9 mouse cellular contexts compared by ENCODE assay signal in the genomic region with DNA sequence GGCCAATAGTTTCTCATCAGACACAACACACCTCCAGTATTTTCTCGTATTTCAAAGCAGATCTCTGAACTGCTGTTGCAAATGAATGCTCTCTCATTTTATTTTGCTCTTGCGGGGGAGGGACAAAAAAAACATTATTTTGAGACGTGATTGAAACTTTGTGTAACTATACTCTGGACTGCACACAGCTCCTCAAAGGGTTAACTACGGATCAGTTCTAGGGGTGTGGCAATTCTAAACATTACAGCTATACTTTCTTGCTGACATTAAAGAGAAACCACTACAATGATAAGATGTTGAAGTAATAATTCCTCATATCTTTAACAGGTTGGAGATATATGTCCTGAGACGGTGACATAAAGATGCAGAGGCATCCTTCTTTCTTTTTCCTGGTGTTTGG.
DNase-seq lines count a peak whose midpoint lies in the region; ATAC-seq and TF ChIP-seq lines count a peak whose summit lies in the region.
"Had no signal": no experiment of that assay in that cellular context is flagged by ENCODE, and none has a peak within 500 bp of the region (broad histone marks: within the 10 kb centered on the region; RNA-seq: fewer than 3 reads in every experiment).

No protein-coding gene starts in this region.

- TF ChIP-seq CTCF in lung, embryonic 14.5 days (IDR thresholded peaks at IDR 0.05; ENCODE audit: low read depth), result no peak

- H3K9me3 ChIP-seq in forebrain, embryonic 13.5 days (replicated peaks), result no peaks in the 10 kb centered on the region
- H3K9me3 ChIP-seq in forebrain, embryonic 10.5 days, result no peaks in the 10 kb centered on the region
- H3K9me3 ChIP-seq in lung, embryonic 14.5 days (ENCODE audit: low read depth, low read length), result no peaks in the 10 kb centered on the region
- H3K9me3 ChIP-seq in neural tube, embryonic 15.5 days (replicated peaks), result no peaks in the 10 kb centered on the region
- H3K9me3 ChIP-seq: limb, embryonic 15.5 days had no signal

- no peak overlapping the region for H3K9ac ChIP-seq in forebrain, embryonic 13.5 days
- no peak overlapping the region for H3K9ac ChIP-seq in lung, embryonic 14.5 days
- no peak overlapping the region for H3K9ac ChIP-seq in neural tube, embryonic 15.5 days (replicated peaks)

- peak; percentile 12; the same call in 1 of the 2 replicates for ATAC-seq in forebrain, embryonic 13.5 days
- no peak for ATAC-seq in lung, embryonic 14.5 days (ENCODE audit: insufficient read depth)
- peak; percentile 13 for ATAC-seq in inflammation-experienced regulatory T-cells, adult 6 months
- peak; percentile 7; the same call in 1 of the 2 replicates for ATAC-seq in neural tube, embryonic 15.5 days (ENCODE audit: low FRiP score)

- no peak overlapping the region for H3K4me3 ChIP-seq in forebrain, embryonic 13.5 days
- H3K4me3 ChIP-seq in forebrain, embryonic 10.5 days, result no peak overlapping the region
- no peak overlapping the region for H3K4me3 ChIP-seq in lung, embryonic 14.5 days (ENCODE audit: low read depth, low read length)
- H3K4me3 ChIP-seq in neural tube, embryonic 15.5 days (replicated peaks), result 0 out of 2 replicates have a peak overlapping the region, but pooled peaks have one; percentile 54

- no peaks in the 10 kb centered on the region for H3K27me3 ChIP-seq in forebrain, embryonic 13.5 days
- H3K27me3 ChIP-seq in forebrain, embryonic 10.5 days (ENCODE audit: poor library complexity, severe bottlenecking), result no peaks in the 10 kb centered on the region
- no peaks in the 10 kb centered on the region for H3K27me3 ChIP-seq in lung, embryonic 14.5 days (ENCODE audit: insufficient read depth, low read length)
- no peaks in the 10 kb centered on the region for H3K27me3 ChIP-seq in neural tube, embryonic 15.5 days (replicated peaks)
- H3K27me3 ChIP-seq: limb, embryonic 15.5 days had no signal

- DNase-seq in forebrain, embryonic 10.5 days (ENCODE audit: extremely low spot score, low spot score), result no peak
- no peak for DNase-seq in lung, embryonic 14.5 days
- DNase-seq in lung, postnatal 36 days, result no peak
- no peak for DNase-seq in urinary bladder, adult 18-20 months (ENCODE audit: low spot score in 2 of 2)
- DNase-seq in T-cell, adult 2 months (ENCODE audit: low spot score), result no peak

- WGBS in forebrain, embryonic 13.5 days, result 76% methylated on average over 5 of the region's 5 CpGs
- WGBS in forebrain, embryonic 10.5 days, result 75% methylated on average over 5 of the region's 5 CpGs
- WGBS in lung, embryonic 14.5 days, result 53% methylated on average over 5 of the region's 5 CpGs
- WGBS in neural tube, embryonic 15.5 days, result 74% methylated on average over 5 of the region's 5 CpGs

- H3K27ac ChIP-seq in forebrain, embryonic 13.5 days, result no peak overlapping the region
- H3K27ac ChIP-seq in forebrain, embryonic 10.5 days, result no peak overlapping the region
- no peak overlapping the region for H3K27ac ChIP-seq in lung, embryonic 14.5 days (ENCODE audit: low read depth)
- H3K27ac ChIP-seq in neural tube, embryonic 15.5 days (replicated peaks), result peak overlapping the region; percentile 43; the same call in 1 of the 2 replicates

- H3K36me3 ChIP-seq in forebrain, embryonic 13.5 days (ENCODE audit: poor library complexity, severe bottlenecking), result no peaks in the 10 kb centered on the region
- no peaks in the 10 kb centered on the region for H3K36me3 ChIP-seq in forebrain, embryonic 10.5 days (replicated peaks)
- no peaks in the 10 kb centered on the region for H3K36me3 ChIP-seq in lung, embryonic 14.5 days (ENCODE audit: insufficient read depth)
- H3K36me3 ChIP-seq in neural tube, embryonic 15.5 days, result no peaks in the 10 kb centered on the region

- H3K4me2 ChIP-seq in forebrain, embryonic 13.5 days, result no peak overlapping the region
- peak overlapping the region; percentile 66; the same call in 1 of the 2 replicates for H3K4me2 ChIP-seq in lung, embryonic 14.5 days
- peak overlapping the region; percentile 76 for H3K4me2 ChIP-seq in neural tube, embryonic 15.5 days

- H3K4me1 ChIP-seq in forebrain, embryonic 13.5 days, result peaks cover 6% of the 10 kb centered on the region; the same call in 1 of the 2 replicates
- H3K4me1 ChIP-seq in forebrain, embryonic 10.5 days, result peaks cover 7% of the 10 kb centered on the region; the same call in 1 of the 2 replicates
- H3K4me1 ChIP-seq in lung, embryonic 14.5 days (ENCODE audit: insufficient read depth), result no peaks in the 10 kb centered on the region
- H3K4me1 ChIP-seq in neural tube, embryonic 15.5 days, result peaks cover 15% of the 10 kb centered on the region; the same call in 1 of the 2 replicates
